Mouse (Mus musculus) gastrocnemius, adult 2 months (tissue): ENCODE results near the gene Chdh. TPM values are rescaled to one million over a fixed set of nuclear protein-coding genes. Genes with fewer than 3 reads are reported as not detected.

Experiments used
- DNase-seq: peaks from one replicate; pipeline ENCODE4 v3.0.0; 2022
- H3K27ac ChIP-seq: fragments of 200-600 bp; 2 replicates; pipeline ENCODE4 v1.8.1; 2022; ENCODE audit warnings: mild to moderate bottlenecking
- H3K4me3 ChIP-seq: fragments of 200-600 bp; 2 replicates; pipeline ENCODE4 v1.8.1; 2022; ENCODE audit warnings: mild to moderate bottlenecking, moderate library complexity
- CTCF ChIP-seq: fragments of 200-600 bp; IDR thresholded peaks from 2 replicates; pipeline ENCODE4 v1.8.1; 2022; ENCODE audit warnings: antibody characterized with exemption, mild to moderate bottlenecking, moderate library complexity
- intact Hi-C: fragments of 180-260 bp; cut with DNase I; formaldehyde crosslinking; loops from one replicate; pipeline ENCODE4 v1.15.1; 2025
- total RNA-seq, 2 experiments: library from RNA; stranded (reverse); gene quantifications; 2 replicates each; pipeline ENCODE4 v1.2.3; 2021

Gene Chdh
- total RNA-seq, 2 experiments from 2014 or later = 0.10 to 0.11 TPM

- no peak for TF ChIP-seq CTCF
- Histone ChIP-seq H3K4me3 (no peak overlapping the region), H3K27ac (0 out of 2 replicates have a peak overlapping the region, but pooled peaks have one; percentile 20)
- intact Hi-C loops = no loop called here
- peak; percentile 50 for DNase-seq
These were observed 9.6 kb downstream of the Chdh start for GRCm38 (mm10) chr14:30018463-30018801.

- H3K4me3 ChIP-seq = no peak overlapping the region
- DNase-seq = no peak
- H3K27ac ChIP-seq = 0 out of 2 replicates have a peak overlapping the region, but pooled peaks have one; percentile 20
- TF ChIP-seq CTCF = no peak
- intact Hi-C loops = no loop called here
These were observed 10.0 kb downstream of the Chdh start for GRCm38 (mm10) chr14:30018846-30019245.

DNA sequence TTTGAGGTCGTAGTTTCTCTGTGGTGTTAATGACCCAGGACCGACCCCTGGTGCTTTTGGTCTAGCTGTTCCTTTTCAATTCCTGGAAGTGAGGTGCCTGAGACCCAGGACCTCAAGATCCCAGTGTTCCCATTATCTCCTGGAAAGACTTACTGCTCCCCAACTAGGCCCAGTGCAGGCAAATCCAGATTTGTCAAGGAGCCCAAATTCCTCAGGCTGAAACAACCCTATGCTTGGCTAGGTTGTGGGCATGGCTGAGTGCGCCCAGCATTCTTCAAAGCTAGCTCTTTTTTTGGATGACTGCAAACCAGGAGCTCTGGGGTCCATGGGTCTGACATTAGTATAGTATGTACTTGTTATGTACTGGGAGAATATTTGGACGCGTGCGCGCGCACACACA, 10.6 kb downstream of the Chdh start:
- Histone ChIP-seq H3K4me3 (no peak overlapping the region), H3K27ac (no peak overlapping the region)
- TF ChIP-seq CTCF = no peak
- intact Hi-C loops = no loop called here
- no peak for DNase-seq

- Histone ChIP-seq H3K4me3 (no peak overlapping the region), H3K27ac (no peak overlapping the region)
- intact Hi-C loops = no loop called here
- DNase-seq = no peak
- no peak for TF ChIP-seq CTCF
These were observed 11.2 kb downstream of the Chdh start for GRCm38 (mm10) chr14:30019792-30020575.

DNA sequence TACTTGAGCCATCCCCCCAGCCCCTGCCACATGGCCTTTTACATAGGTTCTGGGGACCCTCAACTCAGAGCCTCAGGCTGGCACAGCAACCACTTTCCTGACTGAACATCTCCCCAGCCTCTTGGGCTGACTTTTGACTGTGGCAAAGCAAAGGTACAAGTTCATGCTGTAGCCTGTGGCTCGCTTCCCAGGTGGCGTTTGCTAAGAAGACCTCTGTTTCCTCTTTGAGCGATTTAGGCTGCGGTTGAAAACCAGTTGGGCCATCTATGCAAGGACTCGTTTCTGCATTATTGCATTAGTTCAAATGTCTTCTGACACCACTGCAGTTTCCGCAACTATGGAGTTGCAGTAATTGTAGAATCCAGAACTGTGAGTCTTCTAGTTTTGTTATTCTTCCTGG, 13.6 kb downstream of the Chdh start:
- H3K4me3 ChIP-seq = no peak overlapping the region
- H3K27ac ChIP-seq = no peak overlapping the region
- TF ChIP-seq CTCF = no peak
- intact Hi-C loops = no loop called here
- no peak for DNase-seq

- Histone ChIP-seq H3K4me3 (no peak overlapping the region), H3K27ac (no peak overlapping the region)
- no peak for TF ChIP-seq CTCF
- intact Hi-C loops = no loop called here
- no peak for DNase-seq
These were observed 15.6 kb downstream of the Chdh start for GRCm38 (mm10) chr14:30024387-30024786.

DNA sequence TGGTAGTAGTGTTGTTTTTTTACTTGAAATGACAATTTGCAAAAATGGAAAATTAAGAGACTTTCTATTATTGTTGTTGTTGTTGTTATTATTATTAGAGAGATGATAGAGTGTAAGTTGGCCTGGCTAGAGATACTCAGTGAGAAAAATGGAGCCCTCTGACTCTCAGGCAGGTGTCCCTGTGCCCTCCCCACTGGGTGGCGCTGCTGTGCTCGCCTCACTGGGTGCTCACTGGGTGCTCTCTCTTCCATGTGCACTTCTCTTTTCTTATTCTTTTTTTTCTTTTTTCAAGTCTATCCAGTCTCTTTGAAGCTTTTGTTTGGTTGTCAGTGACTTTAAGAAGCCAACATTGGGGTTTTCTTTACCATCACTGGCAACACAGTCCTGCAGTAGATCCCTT, 18.6 kb downstream of the Chdh start:
- no peak overlapping the region for H3K27ac ChIP-seq
- DNase-seq = no peak
- intact Hi-C loops = no loop called here
- TF ChIP-seq CTCF = peak; percentile 38; the same call in 1 of the 2 replicates
- no peak overlapping the region for H3K4me3 ChIP-seq

- DNase-seq = peak; percentile 38
- H3K4me3 ChIP-seq = no peak overlapping the region
- no peak for TF ChIP-seq CTCF
- intact Hi-C loops = no loop called here
- H3K27ac ChIP-seq = no peak overlapping the region
These were observed 24.6 kb downstream of the Chdh start for GRCm38 (mm10) chr14:30033405-30033804.

DNA sequence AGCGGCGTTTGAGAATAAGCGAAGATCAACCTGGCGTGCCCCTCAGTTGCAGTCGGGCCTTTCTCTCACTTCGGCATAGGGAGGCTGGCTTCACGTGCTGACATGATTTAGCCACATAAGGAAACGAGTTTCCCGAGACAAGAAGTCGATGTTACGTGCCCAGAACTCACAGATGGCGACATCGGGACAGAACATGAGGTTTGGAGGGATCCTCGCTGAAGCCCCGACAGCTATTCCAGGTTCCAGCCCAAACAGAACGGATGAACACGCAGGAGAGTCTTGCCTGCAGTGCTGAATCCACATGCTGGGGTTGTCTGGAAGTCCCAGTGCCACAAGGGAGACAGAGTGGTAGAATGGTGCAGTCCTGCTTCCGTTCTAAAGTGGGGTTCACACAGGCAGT, 29.6 kb downstream of the Chdh start:
- no peak for DNase-seq
- TF ChIP-seq CTCF = no peak
- no peak overlapping the region for H3K27ac ChIP-seq
- no peak overlapping the region for H3K4me3 ChIP-seq
- intact Hi-C loops = no loop called here

GRCm38 (mm10) chr14:30039413-30039812, 30.6 kb downstream of the Chdh start:
- DNase-seq = no peak
- TF ChIP-seq CTCF = no peak
- no peak overlapping the region for H3K27ac ChIP-seq
- H3K4me3 ChIP-seq = no peak overlapping the region
- intact Hi-C loops = no loop called here

DNA sequence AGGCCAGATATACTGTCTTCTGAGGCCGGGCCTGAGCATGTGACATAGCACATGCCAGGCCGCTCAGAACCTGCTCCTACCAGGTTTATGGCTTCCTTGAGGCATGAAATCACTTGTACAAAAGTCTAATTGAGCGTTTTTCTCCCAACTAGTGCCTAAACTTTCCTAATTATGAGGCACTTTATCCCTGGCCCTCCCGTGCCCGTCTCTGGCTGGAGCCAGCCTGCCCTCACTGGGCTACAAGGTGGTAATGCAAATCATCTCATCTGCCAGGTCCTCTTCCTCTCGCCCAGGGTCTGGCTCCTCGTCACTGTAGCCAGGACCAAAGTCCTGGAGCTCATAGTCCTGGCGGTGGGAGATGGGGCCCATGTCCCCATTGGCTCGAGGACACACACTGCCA, 33.0 kb downstream of the Chdh start:
- Histone ChIP-seq H3K4me3 (no peak overlapping the region), H3K27ac (no peak overlapping the region)
- intact Hi-C loops = no loop called here
- no peak for DNase-seq
- TF ChIP-seq CTCF = no peak

DNA sequence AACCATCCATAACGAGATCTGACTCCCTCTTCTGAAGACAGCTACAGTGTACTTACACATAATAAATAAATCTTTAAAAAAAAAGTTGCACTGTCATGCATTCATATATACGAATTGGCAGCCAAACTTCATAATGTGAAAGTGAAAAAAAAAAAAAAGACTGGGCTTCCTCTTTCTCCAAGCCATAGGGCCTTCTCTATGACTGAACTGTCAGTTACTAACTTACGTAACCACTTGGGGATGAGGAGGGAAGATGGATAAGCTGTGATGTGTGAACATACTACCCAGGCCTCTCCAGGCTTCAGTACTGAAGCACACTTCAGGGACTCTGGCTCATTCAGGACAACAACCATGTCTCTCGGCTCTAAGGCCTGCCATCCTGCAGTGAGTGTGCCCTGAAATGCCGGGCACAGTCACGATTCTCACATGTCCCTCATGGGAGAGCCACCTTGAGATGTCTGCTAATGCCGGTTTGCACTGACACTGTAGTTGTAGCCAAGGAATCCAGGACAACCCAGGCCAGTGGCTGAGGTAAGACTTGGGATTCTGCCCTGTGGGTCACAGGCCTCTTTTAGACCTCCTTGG, 34.6 kb downstream of the Chdh start:
- intact Hi-C loops = no loop called here
- peak; percentile 35 for DNase-seq
- TF ChIP-seq CTCF = no peak
- Histone ChIP-seq H3K4me3 (no peak overlapping the region), H3K27ac (no peak overlapping the region)

GRCm38 (mm10) chr14:30045239-30045638, 36.4 kb downstream of the Chdh start:
- no peak overlapping the region for H3K4me3 ChIP-seq
- intact Hi-C loops = no loop called here
- no peak overlapping the region for H3K27ac ChIP-seq
- no peak for TF ChIP-seq CTCF
- DNase-seq = no peak

DNA sequence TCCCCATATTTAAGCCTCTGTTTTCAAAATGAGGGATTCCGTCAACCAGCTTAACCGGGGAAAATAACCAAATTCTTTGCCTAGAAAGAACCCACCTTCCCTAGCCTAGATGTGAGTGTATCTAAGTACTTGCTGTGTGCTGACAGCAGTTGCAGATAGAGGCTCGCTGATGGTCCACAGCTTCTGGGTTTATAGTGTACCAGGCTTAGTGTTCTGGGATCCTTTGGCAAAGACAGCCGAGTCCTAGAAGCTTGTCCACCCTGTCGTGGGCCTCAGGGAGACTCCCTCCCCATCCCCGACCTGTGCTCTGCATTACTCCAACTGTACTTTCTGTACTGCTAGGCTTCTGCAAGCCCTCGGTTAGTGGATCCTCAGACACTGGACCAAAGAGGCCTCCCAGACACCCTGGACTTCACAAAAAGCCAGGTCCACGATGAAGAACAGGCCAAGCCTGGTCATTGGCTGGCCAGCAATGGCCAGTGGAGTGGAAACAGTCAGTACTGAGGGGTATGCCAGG, 36.9 kb downstream of the Chdh start:
- Histone ChIP-seq H3K27ac (no peak overlapping the region), H3K4me3 (no peak overlapping the region)
- TF ChIP-seq CTCF = no peak
- intact Hi-C loops = no loop called here
- DNase-seq = no peak
